Mouse (Mus musculus) MEL (cell line): ENCODE results near the gene Nhlrc4.

Source experiments
- CTCF ChIP-seq, 3 experiments: IDR thresholded peaks in 2 of 3; conservative IDR thresholded peaks in 1 of 3; 2 replicates each; pipeline ENCODE4 v1.5.1; 2011 to 2012; ENCODE audit warnings: low read length in 3 of 3, low read depth in 2 of 3, mild to moderate bottlenecking in 2 of 3, improper control_type of control experiment in 1 of 3, inconsistent platforms in 1 of 3, mixed read lengths in 1 of 3, moderate library complexity in 1 of 3; ENCODE audit not compliant: control insufficient read depth in 1 of 3, insufficient read depth in 1 of 3, poor library complexity in 1 of 3, severe bottlenecking in 1 of 3
- EP300 ChIP-seq, 2 experiments: IDR thresholded peaks; 2 replicates each; pipeline ENCODE4 v1.6.1; 2011; ENCODE audit warnings: improper control_type of control experiment in 2 of 2, low read length in 2 of 2, low read depth in 1 of 2, mild to moderate bottlenecking in 1 of 2
- GABPA ChIP-seq: IDR thresholded peaks from 2 replicates; pipeline ENCODE4 v1.6.1; 2012; ENCODE audit warnings: low read depth, mild to moderate bottlenecking, inconsistent platforms, low read length, improper control_type of control experiment, moderate library complexity
- GATA1 ChIP-seq: IDR thresholded peaks from 2 replicates; pipeline ENCODE4 v1.6.1; 2011; ENCODE audit warnings: low read depth, low read length, improper control_type of control experiment
- HCFC1 ChIP-seq: IDR thresholded peaks from 2 replicates; pipeline ENCODE4 v1.6.1; 2012; ENCODE audit warnings: low read depth, mild to moderate bottlenecking, inconsistent platforms, low read length, improper control_type of control experiment, moderate library complexity
- MAFK ChIP-seq: IDR thresholded peaks from 2 replicates; pipeline ENCODE4 v1.6.1; 2011; ENCODE audit warnings: low read depth, mild to moderate bottlenecking, low read length, improper control_type of control experiment, borderline replicate concordance
- NRF1 ChIP-seq: IDR thresholded peaks from 2 replicates; pipeline ENCODE4 v1.6.1; 2014; ENCODE audit warnings: low read depth, mild to moderate bottlenecking, inconsistent platforms, low read length, improper control_type of control experiment, moderate library complexity; ENCODE audit not compliant: poor library complexity, insufficient read depth, severe bottlenecking
- POLR2A ChIP-seq, 2 experiments: IDR thresholded peaks; 2 replicates each; pipeline ENCODE4 v1.6.1; 2011 to 2012; ENCODE audit warnings: low read length in 2 of 2, mild to moderate bottlenecking in 2 of 2, control low read depth in 1 of 2, improper control_type of control experiment in 1 of 2, low read depth in 1 of 2, moderate library complexity in 1 of 2; ENCODE audit not compliant: control insufficient read depth in 1 of 2, insufficient read depth in 1 of 2, poor library complexity in 1 of 2
- TAL1 ChIP-seq: IDR thresholded peaks from 2 replicates; pipeline ENCODE4 v1.6.1; 2012; ENCODE audit warnings: mild to moderate bottlenecking, inconsistent platforms, low read length, moderate library complexity, mixed read lengths
- TBP ChIP-seq: IDR thresholded peaks from 2 replicates; pipeline ENCODE4 v1.8.0; 2011; ENCODE audit warnings: low read depth, low read length, improper control_type of control experiment
- USF1 ChIP-seq: IDR thresholded peaks from 2 replicates; pipeline ENCODE4 v1.6.1; 2014; ENCODE audit warnings: low read depth, mild to moderate bottlenecking, inconsistent platforms, low read length, improper control_type of control experiment, moderate library complexity
- ZKSCAN1 ChIP-seq: IDR thresholded peaks from 2 replicates; pipeline ENCODE4 v1.6.1; 2012; ENCODE audit warnings: low read depth, mild to moderate bottlenecking, inconsistent platforms, low read length, improper control_type of control experiment, moderate library complexity

DNA sequence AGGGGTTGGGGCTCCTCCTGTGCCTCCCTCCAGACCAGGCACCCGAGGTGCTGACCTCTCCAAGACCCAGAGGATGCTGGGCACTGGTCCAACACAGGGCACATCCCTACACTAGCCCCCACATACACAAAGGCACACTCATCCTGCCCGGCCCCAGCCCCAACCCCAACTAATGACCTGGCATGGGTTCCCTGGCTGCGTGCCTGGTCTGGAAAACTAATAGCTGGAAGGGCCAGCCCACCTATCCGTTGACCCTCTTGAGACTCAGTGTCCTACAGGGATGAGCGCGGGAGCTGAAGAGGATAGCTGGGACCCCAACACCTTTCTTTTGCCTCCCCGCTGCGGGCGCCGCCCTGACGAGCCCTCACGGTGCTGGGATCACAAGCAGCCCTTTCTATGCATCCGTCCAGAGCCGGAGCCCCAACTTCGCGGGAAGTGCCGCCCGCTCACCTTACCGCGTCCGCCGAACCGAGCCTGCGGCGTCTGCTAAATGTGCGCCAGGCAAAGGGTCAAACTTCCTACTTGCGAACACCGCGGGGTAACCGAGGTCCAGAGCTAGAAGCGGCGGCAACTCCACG lies 6.6 kb upstream of the Nhlrc4 start:
- TF ChIP-seq POLR2A (IDR thresholded peaks at IDR 0.05; ENCODE audit: control insufficient read depth in 1 of 2, insufficient read depth in 1 of 2, low read depth in 1 of 2, low read length in 2 of 2, poor library complexity in 1 of 2) (no peak), EP300 (IDR thresholded peaks at IDR 0.05; ENCODE audit: low read depth in 1 of 2, low read length in 2 of 2) (no peak), NRF1 (no peak), CTCF (IDR thresholded peaks at IDR 0.05 in 2 of 3, conservative IDR thresholded peaks at IDR 0.05 in 1 of 3; ENCODE audit: control insufficient read depth in 1 of 3, insufficient read depth in 1 of 3, low read depth in 2 of 3, low read length in 3 of 3, poor library complexity in 1 of 3, severe bottlenecking in 1 of 3) (no peak), GATA1 (no peak), TBP (no peak), ZKSCAN1 (no peak), USF1 (no peak), MAFK (no peak), TAL1 (no peak), HCFC1 (no peak), GABPA (no peak)
